Mouse (Mus musculus): ENCODE measurements around the gene Hist1h2bk.

DNA sequence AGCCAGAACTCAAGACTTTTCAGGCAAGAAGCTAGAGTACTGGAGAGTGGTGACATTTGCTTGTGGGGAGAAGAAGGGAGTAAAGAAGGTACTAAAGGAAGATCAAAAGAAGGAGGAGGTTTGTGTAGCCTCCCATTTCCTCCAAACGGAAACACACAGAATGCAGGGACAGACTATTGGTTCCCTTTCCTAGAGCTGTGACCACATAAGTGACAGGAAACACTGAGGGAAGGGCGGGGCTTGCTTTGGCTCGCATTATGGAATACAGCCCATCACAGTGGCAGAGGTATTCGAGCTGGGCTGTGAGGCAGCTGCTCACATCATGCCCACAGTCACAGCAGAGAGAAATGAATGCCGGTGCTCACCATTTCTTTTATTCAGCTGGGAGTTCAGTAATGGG, 33.8 kb upstream of the Hist1h2bk start:
- TF ChIP-seq TAL1 (conservative IDR thresholded peaks at IDR 0.05; ENCODE audit: low read depth, low read length) (no peak), POLR2AphosphoS5 (IDR thresholded peaks at IDR 0.05; ENCODE audit: insufficient replicate concordance, low read depth, low read length) (no peak), CTCF (IDR thresholded peaks at IDR 0.05; ENCODE audit: low read depth, low read length) (no peak)
